Mouse (Mus musculus) forebrain, embryonic 13.5 days (tissue): ENCODE data around the gene Banf1. TPM values are rescaled to one million over a fixed set of nuclear protein-coding genes. Genes with fewer than 3 reads are reported as not detected.
"Not testable (repeated sequence)": the region's sequence is repeated elsewhere in the genome, so short reads cannot be mapped to it uniquely, and the experiment has no call there.

Source experiments
- ATAC-seq: fragments of 200-750 bp; cut with Nextera tagmentation; 2 replicates; pipeline ENCODE4 v1.8.0; 2017
- H3K27ac ChIP-seq: fragments of 300-500 bp; sonication (generic); 2 replicates; pipeline ENCODE4 v1.5.1; 2015; ENCODE audit warnings: inconsistent platforms, mild to moderate bottlenecking, moderate library complexity
- H3K27me3 ChIP-seq: fragments of 300-500 bp; sonication (generic); 2 replicates; pipeline ENCODE4 v1.6.1; 2015; ENCODE audit warnings: mild to moderate bottlenecking, inconsistent platforms
- H3K36me3 ChIP-seq: fragments of 300-500 bp; sonication (generic); 2 replicates; pipeline ENCODE4 v1.6.1; 2015; ENCODE audit warnings: mild to moderate bottlenecking, inconsistent platforms; ENCODE audit not compliant: poor library complexity, severe bottlenecking
- H3K4me1 ChIP-seq: fragments of 300-500 bp; sonication (generic); 2 replicates; pipeline ENCODE4 v1.6.1; 2015; ENCODE audit warnings: inconsistent platforms
- H3K4me2 ChIP-seq: fragments of 300-500 bp; sonication (generic); 2 replicates; pipeline ENCODE4 v1.6.1; 2015; ENCODE audit warnings: inconsistent platforms, mild to moderate bottlenecking, moderate library complexity
- H3K4me3 ChIP-seq: fragments of 300-500 bp; sonication (generic); 2 replicates; pipeline ENCODE4 v1.5.1; 2015; ENCODE audit warnings: mild to moderate bottlenecking, inconsistent platforms
- H3K9ac ChIP-seq: fragments of 300-500 bp; sonication (generic); 2 replicates; pipeline ENCODE4 v1.6.1; 2015; ENCODE audit warnings: mild to moderate bottlenecking, inconsistent platforms
- H3K9me3 ChIP-seq: fragments of 300-500 bp; sonication (generic); replicated peaks from 2 replicates; pipeline ENCODE4 v1.6.1; 2016; ENCODE audit warnings: inconsistent platforms
- WGBS: fragments of 180-500 bp; shearing (Covaris S2); methylation state at CpG from one replicate; pipeline ENCODE4 v1.1.7; 2015; 5-methylcytosine and 5-hydroxymethylcytosine counted together
- polyA plus RNA-seq: library from polyadenylated mRNA; unstranded; fragments of >200 nt; fragmentation: Nextera tagmentation; extraction: Ambion mirVana; gene quantifications from 2 replicates; pipeline ENCODE4 v1.2.1, GENCODE M21; 2015

The Banf1 gene
- 479 and 496 TPM in 2 replicates for polyA plus RNA-seq

- no peak for ATAC-seq
- no peaks in the 10 kb centered on the region for H3K9me3 ChIP-seq
- H3K4me3 ChIP-seq: peak within 1 kb of the TSS; percentile 98
- H3K36me3 ChIP-seq: peaks cover 62% of the 10 kb centered on the region
- H3K4me2 ChIP-seq: peak within 1 kb of the TSS; percentile 91
- no peaks in the 10 kb centered on the region for H3K27me3 ChIP-seq
- H3K9ac ChIP-seq: peak within 1 kb of the TSS; percentile 92
- H3K4me1 ChIP-seq: peaks cover 23% of the 10 kb centered on the region
- peak within 1 kb of the TSS; percentile 93 for H3K27ac ChIP-seq
- WGBS: 0% methylated on average over 33 of the region's 33 CpGs
Observed at GRCm38 (mm10) chr19:5367053-5367359, at the start of gene Banf1. TSS of gene Banf1 (minus strand) at chr19:5367168.

GRCm38 (mm10) chr19:5414534-5414957 lies 47.6 kb upstream of the Banf1 start:
- Histone ChIP-seq H3K27me3 (no peaks in the 10 kb centered on the region), H3K9me3 (no peaks in the 10 kb centered on the region), H3K27ac (no peak overlapping the region), H3K9ac (no peak overlapping the region), H3K4me2 (no peak overlapping the region), H3K4me3 (no peak overlapping the region), H3K36me3 (peaks cover 1% of the 10 kb centered on the region; the same call in 1 of the 2 replicates), H3K4me1 (no peaks in the 10 kb centered on the region)
- WGBS: 69% methylated on average over 2 of the region's 2 CpGs
- no peak for ATAC-seq

GRCm38 (mm10) chr19:5413840-5414239 lies 46.9 kb upstream of the Banf1 start:
- H3K36me3 ChIP-seq: no peaks in the 10 kb centered on the region
- ATAC-seq: no peak
- H3K27ac ChIP-seq: no peak overlapping the region
- H3K9ac ChIP-seq: no peak overlapping the region
- H3K4me2 ChIP-seq: no peak overlapping the region
- H3K27me3 ChIP-seq: no peaks in the 10 kb centered on the region
- WGBS: 74% methylated on average over 4 of the region's 4 CpGs
- no peaks in the 10 kb centered on the region; the same call in 1 of the 2 replicates for H3K4me1 ChIP-seq
- H3K9me3 ChIP-seq: no peaks in the 10 kb centered on the region
- no peak overlapping the region for H3K4me3 ChIP-seq

- H3K4me3 ChIP-seq: no peak overlapping the region
- WGBS: 77% methylated on average over 5 of the region's 5 CpGs
- no peaks in the 10 kb centered on the region for H3K9me3 ChIP-seq
- no peaks in the 10 kb centered on the region for H3K36me3 ChIP-seq
- no peaks in the 10 kb centered on the region for H3K27me3 ChIP-seq
- H3K9ac ChIP-seq: no peak overlapping the region
- no peak overlapping the region for H3K27ac ChIP-seq
- H3K4me1 ChIP-seq: peaks cover 11% of the 10 kb centered on the region
- ATAC-seq: no peak
- no peak overlapping the region for H3K4me2 ChIP-seq
Observed at GRCm38 (mm10) chr19:5411961-5412360, 45.0 kb upstream of the Banf1 start.

- Histone ChIP-seq H3K27me3 (no peaks in the 10 kb centered on the region), H3K4me2 (no peak overlapping the region), H3K27ac (no peak overlapping the region), H3K4me1 (peaks cover 15% of the 10 kb centered on the region), H3K4me3 (no peak overlapping the region), H3K9ac (no peak overlapping the region), H3K36me3 (no peaks in the 10 kb centered on the region), H3K9me3 (no peaks in the 10 kb centered on the region)
- 88% methylated on average over 5 of the region's 5 CpGs for WGBS
- ATAC-seq: no peak
Observed at GRCm38 (mm10) chr19:5410641-5411040, 43.7 kb upstream of the Banf1 start.

- no peak for ATAC-seq
- Histone ChIP-seq H3K27ac (no peak overlapping the region), H3K4me2 (no peak overlapping the region), H3K9ac (no peak overlapping the region), H3K4me3 (no peak overlapping the region), H3K9me3 (no peaks in the 10 kb centered on the region), H3K4me1 (peaks cover 15% of the 10 kb centered on the region), H3K36me3 (no peaks in the 10 kb centered on the region), H3K27me3 (no peaks in the 10 kb centered on the region)
- 89% methylated on average over 5 of the region's 5 CpGs for WGBS
Observed at GRCm38 (mm10) chr19:5409068-5409467, 42.1 kb upstream of the Banf1 start.

GRCm38 (mm10) chr19:5408057-5409001 lies 41.4 kb upstream of the Banf1 start:
- Histone ChIP-seq H3K4me3 (no peak overlapping the region), H3K9ac (no peak overlapping the region), H3K27me3 (no peaks in the 10 kb centered on the region), H3K36me3 (no peaks in the 10 kb centered on the region), H3K4me1 (peaks cover 15% of the 10 kb centered on the region), H3K27ac (no peak overlapping the region), H3K4me2 (peak overlapping the region; percentile 79), H3K9me3 (no peaks in the 10 kb centered on the region)
- ATAC-seq: no peak
- 90% methylated on average over 13 of the region's 13 CpGs for WGBS

- Histone ChIP-seq H3K4me3 (peak overlapping the region; percentile 51), H3K9ac (peak overlapping the region; percentile 70), H3K27me3 (no peaks in the 10 kb centered on the region), H3K27ac (peak overlapping the region; percentile 79), H3K4me2 (peak overlapping the region; percentile 79), H3K9me3 (no peaks in the 10 kb centered on the region), H3K4me1 (peaks cover 15% of the 10 kb centered on the region), H3K36me3 (no peaks in the 10 kb centered on the region)
- WGBS: 16% methylated on average over 7 of the region's 7 CpGs
- ATAC-seq: peak; percentile 57
Observed at GRCm38 (mm10) chr19:5407133-5407532, 40.2 kb upstream of the Banf1 start.

GRCm38 (mm10) chr19:5406531-5407126 lies 39.7 kb upstream of the Banf1 start:
- H3K27ac ChIP-seq: peak overlapping the region; percentile 79
- not testable (repeated sequence) for H3K27me3 ChIP-seq, H3K36me3 ChIP-seq, H3K9me3 ChIP-seq
- peak overlapping the region; percentile 70 for H3K9ac ChIP-seq
- WGBS: 19% methylated on average over 25 of the region's 25 CpGs
- peak overlapping the region; percentile 79 for H3K4me2 ChIP-seq
- H3K4me1 ChIP-seq: peaks cover 15% of the 10 kb centered on the region
- ATAC-seq: peak; percentile 87
- peak overlapping the region; percentile 51 for H3K4me3 ChIP-seq

- Histone ChIP-seq H3K27me3 (no peaks in the 10 kb centered on the region), H3K4me3 (peak overlapping the region; percentile 38), H3K36me3 (no peaks in the 10 kb centered on the region), H3K9ac (peak overlapping the region; percentile 56; the same call in 1 of the 2 replicates), H3K9me3 (no peaks in the 10 kb centered on the region), H3K27ac (peak overlapping the region; percentile 57), H3K4me1 (peaks cover 15% of the 10 kb centered on the region), H3K4me2 (peak overlapping the region; percentile 63)
- ATAC-seq: no peak
- WGBS: 30% methylated on average over 7 of the region's 7 CpGs
Observed at GRCm38 (mm10) chr19:5405924-5406323, 39.0 kb upstream of the Banf1 start.

GRCm38 (mm10) chr19:5402293-5402692 lies 35.3 kb upstream of the Banf1 start, which contains the start of gene Tsga10ip:
TSS of gene Tsga10ip (minus strand) at chr19:5402526.
- H3K9me3 ChIP-seq: no peaks in the 10 kb centered on the region
- H3K4me2 ChIP-seq: no peak within 1 kb of the TSS
- H3K36me3 ChIP-seq: no peaks in the 10 kb centered on the region
- H3K4me1 ChIP-seq: peaks cover 7% of the 10 kb centered on the region
- H3K9ac ChIP-seq: peak within 1 kb of the TSS; percentile 21; the same call in 1 of the 2 replicates
- no peak for ATAC-seq
- H3K27me3 ChIP-seq: no peaks in the 10 kb centered on the region
- WGBS: 77% methylated on average over 8 of the region's 8 CpGs
- no peak within 1 kb of the TSS for H3K4me3 ChIP-seq
- H3K27ac ChIP-seq: no peak within 1 kb of the TSS

- not testable (repeated sequence) for H3K4me3 ChIP-seq, H3K9ac ChIP-seq, H3K36me3 ChIP-seq, H3K27me3 ChIP-seq, ATAC-seq, H3K4me1 ChIP-seq, H3K27ac ChIP-seq, H3K4me2 ChIP-seq, H3K9me3 ChIP-seq
- 75% methylated on average over 4 of the region's 4 CpGs for WGBS
Observed at GRCm38 (mm10) chr19:5401073-5401472, 34.1 kb upstream of the Banf1 start.
